Mouse (Mus musculus) midbrain, postnatal 0 days (tissue): ENCODE results near the gene Gm525. TPM values are rescaled to one million over a fixed set of nuclear protein-coding genes. Genes with fewer than 3 reads are reported as not detected.

Experiments used
- ATAC-seq: fragments of 200-750 bp; cut with Nextera tagmentation; 2 replicates; pipeline ENCODE4 v1.8.0; 2017; ENCODE audit warnings: moderate number of reproducible peaks, mild to moderate bottlenecking, moderate TSS enrichment, moderate library complexity; ENCODE audit not compliant: low FRiP score
- DNase-seq: peaks from one replicate; pipeline ENCODE4 v3.0.0-alpha.2; 2015; ENCODE audit warnings: low spot score
- H3K27ac ChIP-seq: fragments of 300-500 bp; sonication (generic); 2 replicates; pipeline ENCODE4 v1.5.1; 2014; ENCODE audit warnings: low read depth, mild to moderate bottlenecking, low read length, mixed read lengths
- H3K27me3 ChIP-seq: fragments of 300-500 bp; sonication (generic); 2 replicates; pipeline ENCODE4 v1.6.1; 2014; ENCODE audit warnings: low read length, control low read depth, mixed read lengths; ENCODE audit not compliant: insufficient read depth
- H3K36me3 ChIP-seq: fragments of 300-500 bp; sonication (generic); 2 replicates; pipeline ENCODE4 v1.6.1; 2014; ENCODE audit warnings: low read length, control low read depth, mixed read lengths; ENCODE audit not compliant: insufficient read depth
- H3K4me1 ChIP-seq: fragments of 300-500 bp; sonication (generic); 2 replicates; pipeline ENCODE4 v1.6.1; 2014; ENCODE audit warnings: mild to moderate bottlenecking, control low read depth, antibody characterized with exemption, low read length, mixed read lengths; ENCODE audit not compliant: insufficient read depth
- H3K4me2 ChIP-seq: fragments of 300-500 bp; sonication (generic); 2 replicates; pipeline ENCODE4 v1.6.1; 2014; ENCODE audit warnings: low read depth, mild to moderate bottlenecking, low read length, mixed read lengths; ENCODE audit not compliant: poor library complexity, severe bottlenecking
- H3K4me3 ChIP-seq: fragments of 300-500 bp; sonication (generic); 2 replicates; pipeline ENCODE4 v1.5.1; 2014; ENCODE audit warnings: low read depth, mild to moderate bottlenecking, low read length, moderate library complexity
- H3K9ac ChIP-seq: fragments of 300-500 bp; sonication (generic); replicated peaks from 2 replicates; pipeline ENCODE4 v1.6.1; 2014; ENCODE audit warnings: mild to moderate bottlenecking, low read length, moderate library complexity, mixed read lengths; ENCODE audit not compliant: poor library complexity, severe bottlenecking
- H3K9me3 ChIP-seq: fragments of 300-500 bp; sonication (generic); 2 replicates; pipeline ENCODE4 v1.6.1; 2016; ENCODE audit warnings: low read length, control low read depth
- CTCF ChIP-seq: IDR thresholded peaks from 2 replicates; pipeline ENCODE4 v1.5.1; 2016; ENCODE audit warnings: antibody characterized with exemption, mild to moderate bottlenecking
- WGBS: fragments of 180-500 bp; shearing (Covaris S2); extraction: QIAGEN DNeasy Blood & Tissue Kit; methylation state at CpG from one replicate; pipeline ENCODE4 v1.1.7; 2014; 5-methylcytosine and 5-hydroxymethylcytosine counted together
- polyA plus RNA-seq: library from polyadenylated mRNA; unstranded; fragments of >200 nt; fragmentation: Nextera tagmentation; extraction: Ambion mirVana; gene quantifications from 2 replicates; pipeline ENCODE4 v1.2.1, GENCODE M21; 2015
- total RNA-seq: library from RNA; depleted of rRNA; stranded (reverse); fragments of >200 nt; gene quantifications from 2 replicates; pipeline ENCODE4 v1.2.3, GENCODE M21; 2014; rRNA removed

The Gm525 gene
- total and polyA plus RNA-seq, 2 experiments from 2014 or later: 0.60 TPM; not detected in 1

- Histone ChIP-seq H3K4me1 (no peaks in the 10 kb centered on the region), H3K4me3 (no peak overlapping the region), H3K27me3 (no peaks in the 10 kb centered on the region), H3K36me3 (no peaks in the 10 kb centered on the region), H3K4me2 (no peak overlapping the region), H3K9ac (no peak overlapping the region), H3K9me3 (no peaks in the 10 kb centered on the region), H3K27ac (no peak overlapping the region)
- DNase-seq (no peak), ATAC-seq (no peak)
- no peak for TF ChIP-seq CTCF
- 90% methylated on average over 2 of the region's 2 CpGs for WGBS
These were observed 64.3 kb downstream of the Gm525 start for GRCm38 (mm10) chr11:89137915-89138314.

Other genes with a start within 250 kb of the Gm525 start
- gene Akap1, start 209.3 kb upstream of the Gm525 start, total RNA-seq: 48.2 and 56.6 TPM in 2 replicates
- 24.4 and 24.7 TPM in 2 replicates for gene Akap1, start 209.3 kb upstream of the Gm525 start, polyA plus RNA-seq
- 32.4 and 37.1 TPM in 2 replicates for gene Scpep1, start 118.4 kb upstream of the Gm525 start, total RNA-seq
- gene Scpep1, start 118.4 kb upstream of the Gm525 start, polyA plus RNA-seq: 27.2 and 29.2 TPM in 2 replicates
- 0.44 TPM in 1 of 2 replicates, not detected in the other for gene Elobl, start 106.9 kb upstream of the Gm525 start, total RNA-seq
- gene Elobl, start 106.9 kb upstream of the Gm525 start, polyA plus RNA-seq: not detected in 2 replicates
- gene Coil, start 103.6 kb upstream of the Gm525 start, total RNA-seq: 35.1 and 44.2 TPM in 2 replicates
- gene Coil, start 103.6 kb upstream of the Gm525 start, polyA plus RNA-seq: 26.9 and 28.8 TPM in 2 replicates
- gene Trim25, start 74.5 kb upstream of the Gm525 start, total RNA-seq: 2.0 and 2.9 TPM in 2 replicates
- gene Trim25, start 74.5 kb upstream of the Gm525 start, polyA plus RNA-seq: 4.3 and 4.5 TPM in 2 replicates
- gene Dgke, start 7.0 kb upstream of the Gm525 start, total RNA-seq: 35.4 and 44.2 TPM in 2 replicates
- gene Dgke, start 7.0 kb upstream of the Gm525 start, polyA plus RNA-seq: 16.0 TPM in 2 replicates
- gene Nog, start 228.5 kb downstream of the Gm525 start, total RNA-seq: 16.5 and 22.7 TPM in 2 replicates
- 5.8 and 6.6 TPM in 2 replicates for gene Nog, start 228.5 kb downstream of the Gm525 start, polyA plus RNA-seq